Mouse (Mus musculus): ENCODE measurements around the gene Catsperg1. TPM values are rescaled to one million over a fixed set of nuclear protein-coding genes. Genes with fewer than 3 reads are reported as not detected.
"Not testable (repeated sequence)": the region's sequence is repeated elsewhere in the genome, so short reads cannot be mapped to it uniquely, and the experiment has no call there.

The Catsperg1 gene
- polyA plus RNA-seq, 2 experiments = 0.84 to 3.1 TPM

DNA sequence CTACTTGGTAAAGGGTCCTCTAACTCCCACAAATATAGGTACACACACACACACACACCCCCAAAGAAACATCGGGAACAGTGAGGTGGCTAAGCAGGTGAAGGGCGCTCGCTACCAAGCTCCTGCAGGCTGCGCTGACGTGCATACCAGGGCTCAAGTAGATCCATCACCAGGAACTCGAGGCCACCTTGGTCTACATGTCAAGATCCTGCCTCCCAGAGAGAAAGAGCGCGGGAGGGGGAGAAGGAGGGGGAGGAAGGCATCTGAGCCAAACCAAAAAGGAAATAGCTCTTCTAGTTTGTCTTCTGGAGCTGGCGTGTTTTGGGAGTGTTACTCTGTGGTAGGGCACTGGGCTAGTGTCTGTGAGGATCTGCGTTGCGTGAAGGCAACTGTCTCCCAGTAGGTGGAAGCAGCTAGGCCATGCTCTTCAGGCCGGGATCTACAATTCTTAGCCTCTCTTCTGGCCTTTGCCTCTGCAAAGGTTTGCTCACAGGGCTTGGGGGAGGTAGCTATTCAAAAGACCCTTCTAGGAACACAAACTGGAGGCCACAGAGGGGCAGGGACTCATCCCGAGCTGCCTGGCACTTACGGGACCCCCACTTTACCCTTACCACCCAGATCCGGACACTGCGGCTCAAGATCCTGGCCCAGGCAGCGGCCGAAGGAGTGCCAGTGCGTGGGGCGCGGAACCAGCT, 32.9 kb upstream of the Catsperg1 start:
- DNase-seq (ENCODE audit: low spot score) (no peak), ATAC-seq (ENCODE audit: low FRiP score, low read depth) (no peak)
- peaks cover 3% of the 10 kb centered on the region; the same call in 1 of the 2 replicates for H3K4me1 ChIP-seq (ENCODE audit: control insufficient read depth, insufficient read depth, low read length)
- no peak overlapping the region for H3K4me2 ChIP-seq (replicated peaks; ENCODE audit: low read depth, low read length, severe bottlenecking)
- H3K27me3 ChIP-seq (ENCODE audit: control insufficient read depth, insufficient read depth, low read length) = no peaks in the 10 kb centered on the region
- WGBS = 85% methylated on average over 21 of the region's 21 CpGs
- H3K9ac ChIP-seq (ENCODE audit: low read depth, low read length, severe bottlenecking) = no peak overlapping the region
- H3K4me3 ChIP-seq (replicated peaks; ENCODE audit: low read length) = no peak overlapping the region
- no peak for TF ChIP-seq POLR2A (IDR thresholded peaks at IDR 0.05; ENCODE audit: borderline replicate concordance, extremely low read depth, insufficient read depth, insufficient read length)
- peaks cover 42% of the 10 kb centered on the region for H3K36me3 ChIP-seq (ENCODE audit: control insufficient read depth, insufficient read depth, low read length)
- H3K27ac ChIP-seq (replicated peaks; ENCODE audit: low read depth, low read length) = no peak overlapping the region
- no peaks in the 10 kb centered on the region for H3K9me3 ChIP-seq (ENCODE audit: control insufficient read depth, low read length)

DNA sequence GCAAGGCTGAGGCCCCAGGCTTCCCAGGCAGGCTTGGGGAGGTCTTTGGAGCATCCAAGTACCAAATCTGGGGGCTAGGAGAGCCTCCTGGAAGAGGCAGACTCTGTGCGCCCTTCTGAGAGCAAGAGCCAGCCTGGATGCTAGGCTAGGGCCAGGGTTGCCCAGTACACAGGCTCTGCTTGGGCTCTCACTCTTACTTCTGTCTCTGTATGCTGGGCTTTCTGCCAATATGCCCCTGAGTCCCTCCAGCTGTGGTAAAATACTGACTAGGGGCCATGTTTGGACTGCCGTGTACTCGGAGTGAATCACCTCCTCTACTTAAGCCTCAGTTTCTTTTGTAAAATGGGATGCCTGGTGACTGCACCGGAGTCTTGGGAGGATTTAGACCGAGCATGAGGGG, 32.2 kb upstream of the Catsperg1 start:
- Histone ChIP-seq H3K27me3 (ENCODE audit: control insufficient read depth, insufficient read depth, low read length) (no peaks in the 10 kb centered on the region), H3K27ac (replicated peaks; ENCODE audit: low read depth, low read length) (no peak overlapping the region), H3K36me3 (ENCODE audit: control insufficient read depth, insufficient read depth, low read length) (peaks cover 42% of the 10 kb centered on the region), H3K4me2 (replicated peaks; ENCODE audit: low read depth, low read length, severe bottlenecking) (no peak overlapping the region), H3K9me3 (ENCODE audit: control insufficient read depth, low read length) (no peaks in the 10 kb centered on the region), H3K4me1 (ENCODE audit: control insufficient read depth, insufficient read depth, low read length) (peaks cover 3% of the 10 kb centered on the region; the same call in 1 of the 2 replicates), H3K9ac (ENCODE audit: low read depth, low read length, severe bottlenecking) (no peak overlapping the region; the same call in 1 of the 2 replicates), H3K4me3 (replicated peaks; ENCODE audit: low read length) (no peak overlapping the region)
- DNase-seq (ENCODE audit: low spot score) (no peak), ATAC-seq (ENCODE audit: low FRiP score, low read depth) (no peak)
- no peak for TF ChIP-seq POLR2A (IDR thresholded peaks at IDR 0.05; ENCODE audit: borderline replicate concordance, extremely low read depth, insufficient read depth, insufficient read length)
- 92% methylated on average over 5 of the region's 5 CpGs for WGBS

DNA sequence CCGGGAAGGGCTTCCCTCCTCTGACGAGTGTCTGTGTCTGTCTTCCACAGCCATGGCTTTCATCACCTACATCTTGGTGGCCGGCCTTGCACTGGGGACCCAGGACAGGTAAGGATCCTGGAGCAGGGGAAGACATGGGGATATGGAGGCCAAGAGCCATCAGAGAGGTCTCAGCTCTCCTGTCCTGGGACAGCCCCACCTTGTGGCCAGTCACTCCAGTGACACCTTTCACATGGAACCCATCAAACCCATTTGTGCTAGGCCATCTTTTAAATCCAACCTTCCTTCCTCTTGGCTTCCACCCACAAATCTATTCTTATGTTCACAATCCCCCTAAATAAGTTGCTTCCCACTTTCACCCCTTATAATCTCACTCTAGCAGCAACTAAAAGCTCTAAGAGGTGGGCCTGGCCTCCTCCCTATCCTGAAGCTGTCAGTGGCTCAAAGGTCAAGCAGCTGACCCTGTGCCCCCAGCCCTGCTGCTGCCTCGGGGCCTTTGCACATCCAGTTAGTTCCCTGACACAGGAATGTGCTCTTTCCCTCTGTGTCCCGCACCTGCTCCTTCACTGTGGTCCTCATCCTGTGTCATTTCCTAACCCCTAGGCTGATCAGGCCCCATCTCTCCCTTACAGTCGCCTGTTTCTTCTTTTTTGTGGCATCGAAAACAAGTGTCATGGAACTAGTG, 31.0 kb upstream of the Catsperg1 start:
- peaks cover 42% of the 10 kb centered on the region for H3K36me3 ChIP-seq (ENCODE audit: control insufficient read depth, insufficient read depth, low read length)
- H3K9me3 ChIP-seq (ENCODE audit: control insufficient read depth, low read length) = no peaks in the 10 kb centered on the region
- H3K4me1 ChIP-seq (ENCODE audit: control insufficient read depth, insufficient read depth, low read length) = peaks cover 3% of the 10 kb centered on the region; the same call in 1 of the 2 replicates
- no peak overlapping the region for H3K4me2 ChIP-seq (replicated peaks; ENCODE audit: low read depth, low read length, severe bottlenecking)
- TF ChIP-seq POLR2A (IDR thresholded peaks at IDR 0.05; ENCODE audit: borderline replicate concordance, extremely low read depth, insufficient read depth, insufficient read length) = no peak
- no peak overlapping the region for H3K27ac ChIP-seq (replicated peaks; ENCODE audit: low read depth, low read length)
- ATAC-seq (ENCODE audit: low FRiP score, low read depth) (no peak), DNase-seq (ENCODE audit: low spot score) (no peak)
- no peak overlapping the region for H3K9ac ChIP-seq (ENCODE audit: low read depth, low read length, severe bottlenecking)
- H3K27me3 ChIP-seq (ENCODE audit: control insufficient read depth, insufficient read depth, low read length) = no peaks in the 10 kb centered on the region
- no peak overlapping the region for H3K4me3 ChIP-seq (replicated peaks; ENCODE audit: low read length)
- WGBS = 81% methylated on average over 7 of the region's 7 CpGs

- H3K4me2 ChIP-seq (replicated peaks; ENCODE audit: low read depth, low read length, severe bottlenecking) = peak within 1 kb of the TSS; percentile 57
Measured at GRCm38 (mm10) chr7:29238019-29238967, 24.5 kb upstream of the Catsperg1 start, which contains the start of gene Yif1b. Gene Yif1b, plus strand, starts transcription at chr7:29238329.

GRCm38 (mm10) chr7:29237596-29237995, 23.8 kb upstream of the Catsperg1 start:
- not testable (repeated sequence) for H3K36me3 ChIP-seq (ENCODE audit: control insufficient read depth, insufficient read depth, low read length); DNase-seq (ENCODE audit: low spot score); H3K4me1 ChIP-seq (ENCODE audit: control insufficient read depth, insufficient read depth, low read length); H3K27me3 ChIP-seq (ENCODE audit: control insufficient read depth, insufficient read depth, low read length); H3K9me3 ChIP-seq (ENCODE audit: control insufficient read depth, low read length)
- ATAC-seq (ENCODE audit: low FRiP score, low read depth) = 0 out of 2 replicates have a peak, but pooled peaks have one; percentile 2
- H3K9ac ChIP-seq (ENCODE audit: low read depth, low read length, severe bottlenecking) = peak overlapping the region; percentile 38; the same call in 1 of the 2 replicates
- peak overlapping the region; percentile 63 for H3K4me3 ChIP-seq (replicated peaks; ENCODE audit: low read length)
- 31% methylated on average over 6 of the region's 6 CpGs for WGBS
- H3K4me2 ChIP-seq (replicated peaks; ENCODE audit: low read depth, low read length, severe bottlenecking) = peak overlapping the region; percentile 47
- H3K27ac ChIP-seq (replicated peaks; ENCODE audit: low read depth, low read length) = peak overlapping the region; percentile 86

More at GRCm38 (mm10) chr7:29238019-29238967, 24.5 kb upstream of the Catsperg1 start, which contains the start of gene Yif1b:
- Histone ChIP-seq H3K27ac (replicated peaks; ENCODE audit: low read depth, low read length) (peak within 1 kb of the TSS; percentile 86), H3K9ac (ENCODE audit: low read depth, low read length, severe bottlenecking) (peak within 1 kb of the TSS; percentile 63), H3K27me3 (ENCODE audit: control insufficient read depth, insufficient read depth, low read length) (peaks cover 1% of the 10 kb centered on the region; the same call in 1 of the 2 replicates), H3K36me3 (ENCODE audit: control insufficient read depth, insufficient read depth, low read length) (no peaks in the 10 kb centered on the region), H3K4me3 (replicated peaks; ENCODE audit: low read length) (peak within 1 kb of the TSS; percentile 63), H3K9me3 (ENCODE audit: control insufficient read depth, low read length) (no peaks in the 10 kb centered on the region), H3K4me1 (ENCODE audit: control insufficient read depth, insufficient read depth, low read length) (peaks cover 9% of the 10 kb centered on the region; the same call in 1 of the 2 replicates)
- peak; percentile 99 for DNase-seq (ENCODE audit: low spot score)
- under 1% methylated on average over 60 of the region's 60 CpGs for WGBS
- TF ChIP-seq POLR2A (IDR thresholded peaks at IDR 0.05; ENCODE audit: borderline replicate concordance, extremely low read depth, insufficient read depth, insufficient read length) = peak; percentile 74; the same call in 1 of the 2 replicates
- ATAC-seq (ENCODE audit: low FRiP score, low read depth) = peak; percentile 98
